Mouse (Mus musculus) gastrocnemius, adult 2 months (tissue): ENCODE data around the gene Syna. TPM values are rescaled to one million over a fixed set of nuclear protein-coding genes. Genes with fewer than 3 reads are reported as not detected.

Experiments used
- DNase-seq: peaks from one replicate; pipeline ENCODE4 v3.0.0; 2022
- H3K27ac ChIP-seq: fragments of 200-600 bp; 2 replicates; pipeline ENCODE4 v1.8.1; 2022; ENCODE audit warnings: mild to moderate bottlenecking
- H3K4me3 ChIP-seq: fragments of 200-600 bp; 2 replicates; pipeline ENCODE4 v1.8.1; 2022; ENCODE audit warnings: mild to moderate bottlenecking, moderate library complexity
- CTCF ChIP-seq: fragments of 200-600 bp; IDR thresholded peaks from 2 replicates; pipeline ENCODE4 v1.8.1; 2022; ENCODE audit warnings: antibody characterized with exemption, mild to moderate bottlenecking, moderate library complexity
- intact Hi-C: fragments of 180-260 bp; cut with DNase I; formaldehyde crosslinking; loops from one replicate; pipeline ENCODE4 v1.15.1; 2025
- long read RNA-seq, 2 experiments: library from polyadenylated mRNA; stranded (forward); transcript quantifications; one replicate each; pipeline ENCODE4 v2.0.0; 2021
- total RNA-seq, 2 experiments: library from RNA; stranded (reverse); gene quantifications; 2 replicates each; pipeline ENCODE4 v1.2.3; 2021

The Syna gene
- total RNA-seq, result not detected
- long read RNA-seq, experiment 1, result 0 reads
- long read RNA-seq, experiment 2, result 0 reads

DNA sequence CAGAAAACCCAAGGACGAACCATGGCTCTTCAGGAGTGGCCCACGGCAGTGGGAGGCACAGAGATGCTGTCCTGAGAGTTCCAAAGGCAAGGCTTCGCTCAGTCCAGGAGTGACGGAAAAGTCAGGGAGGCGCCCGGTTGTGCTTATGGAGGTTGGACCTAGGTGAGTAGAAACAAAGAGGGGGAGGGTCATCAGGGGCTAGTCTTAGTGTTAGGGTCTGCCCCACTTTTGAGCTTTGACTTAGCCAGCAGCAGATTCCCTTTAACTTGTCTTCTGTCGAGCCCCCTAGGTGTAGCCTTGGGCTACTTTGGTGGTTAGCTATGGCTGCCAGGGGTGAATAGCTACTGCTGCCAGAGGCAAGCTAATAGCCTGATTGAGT, at the start of gene Syna:
Syna (minus strand) TSS at position 101 of the 379 bp plus-strand sequence.
- DNase-seq, result no peak
- H3K27ac ChIP-seq, result no peak within 1 kb of the TSS
- intact Hi-C loops, result no loop called here
- H3K4me3 ChIP-seq, result no peak within 1 kb of the TSS
- no peak for TF ChIP-seq CTCF

DNA sequence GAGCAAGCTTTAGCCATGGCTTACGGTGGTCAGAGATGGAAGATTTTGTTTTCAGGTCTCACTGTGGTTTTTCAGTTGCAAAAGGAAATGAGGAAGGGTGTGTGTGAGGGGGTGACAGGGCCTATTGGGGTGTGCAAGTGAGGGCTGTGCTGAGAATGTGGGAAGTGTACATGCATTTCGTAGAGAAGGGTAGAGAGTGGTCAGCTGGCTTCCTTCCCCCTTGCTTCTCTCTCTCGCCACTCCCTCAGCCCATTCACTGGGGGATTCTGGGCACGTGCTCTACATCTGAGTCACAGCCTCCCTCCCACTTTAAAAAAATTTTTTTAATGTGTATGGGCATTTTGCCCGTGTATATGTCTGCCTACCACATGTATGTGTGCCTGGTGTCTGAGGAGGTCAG, 47.1 kb upstream of the Syna start:
- intact Hi-C loops, result no loop called here
- TF ChIP-seq CTCF, result no peak
- no peak for DNase-seq
- Histone ChIP-seq H3K4me3 (no peak overlapping the region), H3K27ac (no peak overlapping the region)

GRCm38 (mm10) chr5:134606314-134606713, 46.3 kb upstream of the Syna start:
- intact Hi-C loops, result no loop called here
- H3K27ac ChIP-seq, result no peak overlapping the region
- H3K4me3 ChIP-seq, result no peak overlapping the region
- peak; percentile 8; the same call in 1 of the 2 replicates for TF ChIP-seq CTCF
- no peak for DNase-seq

GRCm38 (mm10) chr5:134604376-134604775, 44.4 kb upstream of the Syna start:
- intact Hi-C loops, result no loop called here
- no peak for TF ChIP-seq CTCF
- no peak for DNase-seq
- Histone ChIP-seq H3K27ac (no peak overlapping the region), H3K4me3 (no peak overlapping the region)

GRCm38 (mm10) chr5:134597711-134598110, 37.7 kb upstream of the Syna start:
- TF ChIP-seq CTCF, result no peak

DNA sequence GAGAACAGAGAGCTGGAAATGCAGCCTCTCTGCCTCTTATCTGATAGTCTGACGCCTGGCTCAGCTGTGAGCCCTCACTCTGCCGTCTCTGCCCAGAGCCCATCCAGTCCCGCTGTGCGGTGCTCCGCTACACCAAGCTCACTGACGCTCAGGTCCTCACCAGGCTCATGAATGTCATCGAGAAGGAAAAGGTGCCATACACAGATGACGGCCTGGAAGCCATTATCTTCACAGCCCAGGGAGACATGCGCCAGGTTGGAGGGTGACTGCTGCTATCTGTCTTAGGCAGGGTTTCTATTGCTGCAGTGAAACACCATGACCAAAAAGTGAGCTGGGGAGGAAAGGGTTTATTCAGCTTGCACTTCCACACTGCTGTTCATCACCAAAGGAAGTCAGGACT, 33.1 kb upstream of the Syna start:
- intact Hi-C loops, result no loop called here
- H3K4me3 ChIP-seq, result no peak overlapping the region
- DNase-seq, result no peak
- TF ChIP-seq CTCF, result no peak
- H3K27ac ChIP-seq, result no peak overlapping the region

More at GRCm38 (mm10) chr5:134597711-134598110, 37.7 kb upstream of the Syna start:
- intact Hi-C loops, result no loop called here
- Histone ChIP-seq H3K4me3 (no peak overlapping the region), H3K27ac (no peak overlapping the region)
- DNase-seq, result peak; percentile 65

GRCm38 (mm10) chr5:134592026-134592581, 32.1 kb upstream of the Syna start:
- no peak for TF ChIP-seq CTCF
- no peak for DNase-seq
- intact Hi-C loops, result no loop called here

DNA sequence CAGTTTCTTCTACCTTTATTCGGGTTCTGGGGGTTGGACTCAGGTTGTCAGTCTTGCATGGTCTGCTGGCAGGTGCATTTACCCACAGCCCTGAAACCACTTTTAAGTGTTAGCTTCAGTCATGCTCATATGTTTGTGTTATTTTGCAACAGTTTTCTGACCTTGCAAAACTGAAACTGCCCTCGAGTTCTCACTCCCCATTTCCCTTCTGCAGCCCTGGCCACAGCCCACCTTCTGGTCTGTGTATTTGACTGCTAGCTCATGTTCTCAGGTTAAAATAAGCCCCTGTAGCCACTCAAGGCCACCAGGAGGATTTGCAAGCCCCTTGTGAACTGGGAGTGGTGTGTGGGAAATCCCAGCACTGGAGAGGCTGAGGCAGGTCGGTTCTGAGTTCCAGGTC, 29.9 kb upstream of the Syna start:
- no peak for DNase-seq
- intact Hi-C loops, result no loop called here
- H3K27ac ChIP-seq, result no peak overlapping the region
- no peak for TF ChIP-seq CTCF
- H3K4me3 ChIP-seq, result no peak overlapping the region

More at GRCm38 (mm10) chr5:134592026-134592581, 32.1 kb upstream of the Syna start:
- Histone ChIP-seq H3K27ac (no peak overlapping the region), H3K4me3 (no peak overlapping the region)

DNA sequence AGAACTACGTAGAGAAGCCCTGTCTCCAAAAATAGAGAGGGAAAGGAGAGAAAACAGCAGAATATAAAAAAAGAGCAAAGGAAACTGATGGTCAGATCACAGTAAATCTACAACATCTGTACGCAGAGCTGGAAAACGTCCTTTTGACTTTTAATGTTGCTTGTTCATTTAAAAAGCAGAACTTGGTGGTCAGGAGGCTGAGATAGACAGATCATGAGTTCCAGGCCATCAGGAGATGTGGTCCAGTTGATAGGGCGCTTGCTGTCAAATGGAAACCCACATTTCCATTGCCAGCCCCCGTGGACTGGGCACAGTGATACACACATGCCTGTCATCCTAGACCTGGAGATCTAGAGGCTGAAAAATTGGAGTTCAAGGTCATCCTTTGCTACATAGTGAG, 24.8 kb upstream of the Syna start:
- no peak for TF ChIP-seq CTCF
- no peak for DNase-seq
- H3K27ac ChIP-seq, result no peak overlapping the region
- intact Hi-C loops, result loop anchor here (5.0 kb wide), 2 partner anchors 42 to 103 kb away; partner anchors contain the start of gene Limk1
- no peak overlapping the region for H3K4me3 ChIP-seq

GRCm38 (mm10) chr5:134583884-134584213, 23.9 kb upstream of the Syna start:
- intact Hi-C loops, result loop anchor here (2.0 to 5.0 kb wide), 4 partner anchors 42 to 103 kb away; partner anchors contain the start of gene Limk1
- no peak overlapping the region for H3K4me3 ChIP-seq
- H3K27ac ChIP-seq, result no peak overlapping the region
- no peak for DNase-seq
- TF ChIP-seq CTCF, result no peak

- intact Hi-C loops, result loop anchor here (2.0 to 5.0 kb wide), 4 partner anchors 41 to 104 kb away; partner anchors contain the start of gene Limk1
- peak overlapping the region; percentile 98 for H3K4me3 ChIP-seq
- no peak for TF ChIP-seq CTCF
- DNase-seq, result no peak
- H3K27ac ChIP-seq, result peak overlapping the region; percentile 86
These were observed 23.3 kb upstream of the Syna start for GRCm38 (mm10) chr5:134583006-134583883.

GRCm38 (mm10) chr5:134582221-134582907, 22.4 kb upstream of the Syna start:
- intact Hi-C loops, result loop anchor here (2.0 to 5.0 kb wide), 4 partner anchors 40 to 105 kb away; partner anchors contain the start of gene Limk1
- peak overlapping the region; percentile 98 for H3K4me3 ChIP-seq
- peak overlapping the region; percentile 86 for H3K27ac ChIP-seq
- DNase-seq, result peak; percentile 97
- peak; percentile 84 for TF ChIP-seq CTCF

- no peak for DNase-seq
- H3K4me3 ChIP-seq, result no peak within 1 kb of the TSS
- intact Hi-C loops, result loop anchor here (5.0 kb wide), 2 partner anchors 39 to 106 kb away; partner anchors contain the start of gene Limk1
These were observed 21.2 kb upstream of the Syna start, which contains the start of gene Rfc2 for GRCm38 (mm10) chr5:134581146-134581545. Gene Rfc2 (plus strand): TSS chr5:134581366.

More at GRCm38 (mm10) chr5:134581146-134581545, 21.2 kb upstream of the Syna start, which contains the start of gene Rfc2:
- TF ChIP-seq CTCF, result no peak
- peak within 1 kb of the TSS; percentile 67 for H3K27ac ChIP-seq
